Mouse (Mus musculus) fibroblast of lung, adult 2 months (primary cell): ENCODE data around the gene Card11.

Experiments
- DNase-seq: peaks from one replicate; pipeline ENCODE4 v3.0.0-alpha.2; 2011; ENCODE audit warnings: low read depth

Card11 gene

DNA sequence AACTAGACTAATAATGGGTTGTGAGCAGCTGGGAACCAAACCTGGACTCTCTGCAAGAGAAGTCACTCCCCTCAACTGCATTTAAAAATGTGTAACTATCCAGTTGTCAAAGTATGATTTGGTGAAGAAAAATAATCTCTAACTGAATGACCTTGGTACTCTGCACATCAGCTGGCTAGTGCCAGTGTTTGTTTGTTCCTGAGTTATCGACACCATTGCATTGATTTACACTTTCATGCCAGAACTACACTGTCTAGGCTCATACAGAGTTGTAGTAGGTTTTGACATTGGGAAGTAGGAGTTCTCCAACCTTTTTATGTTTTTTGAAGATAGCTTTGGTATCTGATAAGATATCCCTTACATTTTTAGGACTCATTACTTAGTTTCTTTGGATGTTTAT lies 81.9 kb downstream of the Card11 start:
- no peak for DNase-seq

GRCm38 (mm10) chr5:140917807-140918206 lies 82.6 kb downstream of the Card11 start:
- no peak for DNase-seq

- no peak for DNase-seq
Observed at GRCm38 (mm10) chr5:140910841-140911240, 89.5 kb downstream of the Card11 start.

GRCm38 (mm10) chr5:140900866-140901265 lies 99.5 kb downstream of the Card11 start:
- no peak for DNase-seq

DNA sequence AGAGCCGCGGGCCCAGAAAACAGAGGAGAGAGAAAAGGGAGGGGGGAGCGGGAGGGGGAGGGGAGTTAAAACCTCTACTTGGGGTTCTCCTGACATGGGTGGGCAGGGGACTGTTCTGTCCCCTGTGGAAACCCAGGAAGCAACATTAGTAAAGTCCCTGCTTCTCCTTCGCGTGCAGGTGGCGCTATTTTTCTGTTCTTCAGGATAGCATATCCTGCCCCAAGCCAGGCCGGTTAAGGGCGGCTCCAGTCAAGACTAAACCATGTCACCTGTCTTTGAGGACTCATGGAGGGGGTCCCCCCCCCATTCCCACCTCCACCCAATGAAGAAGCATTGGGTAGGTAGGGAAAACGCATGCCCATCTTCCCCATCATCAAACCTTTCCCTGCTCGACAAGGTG lies 109.3 kb downstream of the Card11 start:
- DNase-seq = no peak

DNA sequence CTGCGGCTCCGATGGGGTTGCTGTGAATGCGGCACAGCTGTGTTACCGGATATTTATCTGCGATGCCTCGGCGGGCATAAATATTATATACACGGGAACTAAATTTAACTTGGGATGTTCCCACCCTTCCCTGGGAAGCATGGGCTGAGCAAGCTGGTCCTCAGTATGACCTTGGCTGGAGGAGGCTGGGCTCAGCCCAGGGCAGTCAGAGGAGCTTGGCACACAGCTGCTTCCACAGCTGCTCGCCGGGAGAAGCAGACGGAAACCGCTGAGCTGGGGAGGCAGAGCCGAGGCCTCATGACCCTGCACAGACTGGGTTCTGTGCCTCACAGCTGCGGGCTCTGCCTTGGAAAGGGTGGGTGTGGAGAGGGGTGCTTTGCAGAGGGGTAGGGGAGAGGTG lies 110.3 kb downstream of the Card11 start:
- DNase-seq = no peak

DNA sequence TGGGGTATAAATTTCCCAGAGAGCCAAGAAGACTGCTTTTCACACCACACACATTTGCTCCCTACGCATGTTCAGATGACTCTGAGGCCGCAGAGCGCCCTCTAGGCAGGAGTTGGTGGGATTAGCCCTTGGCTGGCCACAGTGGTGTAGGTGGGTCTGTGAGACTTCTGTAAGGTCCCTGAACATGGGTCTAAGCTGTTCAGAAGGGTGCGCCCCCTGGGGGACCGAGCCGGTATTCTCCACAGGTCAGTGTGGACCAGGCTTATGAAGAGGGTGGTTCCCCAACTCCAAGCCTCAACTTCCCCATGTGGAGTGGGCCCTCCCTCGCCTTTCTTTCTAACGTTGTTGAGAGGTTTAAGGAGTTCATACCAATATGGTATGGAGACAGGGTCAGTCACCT lies 110.8 kb downstream of the Card11 start:
- no peak for DNase-seq

GRCm38 (mm10) chr5:140887871-140888270 lies 112.5 kb downstream of the Card11 start:
- no peak for DNase-seq

- no peak for DNase-seq
Observed at GRCm38 (mm10) chr5:140884966-140885365, 115.4 kb downstream of the Card11 start.

- DNase-seq = no peak
Observed at GRCm38 (mm10) chr5:140882391-140882790, 118.0 kb downstream of the Card11 start.

DNA sequence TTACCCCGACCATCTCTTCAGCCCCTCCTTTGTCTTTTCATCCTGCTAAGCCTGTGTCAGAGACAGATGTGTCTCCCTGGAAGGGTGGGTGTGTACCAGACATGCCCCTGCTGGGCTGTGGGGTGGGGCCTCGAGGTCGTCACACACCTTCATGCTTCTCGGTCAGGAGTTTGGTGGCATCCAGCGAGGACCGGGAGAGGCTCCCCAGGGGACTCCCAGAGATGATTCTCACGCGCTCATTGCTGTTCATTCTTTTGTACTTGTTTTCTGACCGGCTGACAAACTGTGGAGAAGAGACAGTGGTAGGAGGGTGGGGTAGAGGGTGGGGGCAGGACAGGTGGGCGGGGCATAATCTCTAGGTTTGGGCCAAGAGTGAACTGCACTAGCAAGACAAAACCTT lies 120.2 kb downstream of the Card11 start:
- DNase-seq = no peak

DNA sequence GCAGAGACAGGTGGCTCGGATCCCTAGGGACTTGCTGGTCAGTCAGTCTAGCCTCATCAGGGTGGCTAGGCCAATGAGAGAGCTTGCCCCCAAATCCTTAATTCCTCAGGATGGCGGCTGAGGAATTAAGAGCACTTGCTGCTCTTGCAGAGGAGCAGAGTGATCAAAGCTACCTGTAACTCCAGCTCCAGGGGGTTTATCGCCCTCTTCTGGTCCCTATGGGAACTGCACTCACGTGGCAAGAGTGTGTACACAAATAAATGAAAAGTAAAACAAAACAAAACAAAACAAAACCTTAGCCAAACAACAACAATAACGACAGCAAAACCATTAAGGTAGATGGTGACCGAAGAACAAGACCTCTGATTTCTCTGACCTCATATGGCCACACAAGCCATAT lies 121.7 kb downstream of the Card11 start:
- DNase-seq = no peak

DNA sequence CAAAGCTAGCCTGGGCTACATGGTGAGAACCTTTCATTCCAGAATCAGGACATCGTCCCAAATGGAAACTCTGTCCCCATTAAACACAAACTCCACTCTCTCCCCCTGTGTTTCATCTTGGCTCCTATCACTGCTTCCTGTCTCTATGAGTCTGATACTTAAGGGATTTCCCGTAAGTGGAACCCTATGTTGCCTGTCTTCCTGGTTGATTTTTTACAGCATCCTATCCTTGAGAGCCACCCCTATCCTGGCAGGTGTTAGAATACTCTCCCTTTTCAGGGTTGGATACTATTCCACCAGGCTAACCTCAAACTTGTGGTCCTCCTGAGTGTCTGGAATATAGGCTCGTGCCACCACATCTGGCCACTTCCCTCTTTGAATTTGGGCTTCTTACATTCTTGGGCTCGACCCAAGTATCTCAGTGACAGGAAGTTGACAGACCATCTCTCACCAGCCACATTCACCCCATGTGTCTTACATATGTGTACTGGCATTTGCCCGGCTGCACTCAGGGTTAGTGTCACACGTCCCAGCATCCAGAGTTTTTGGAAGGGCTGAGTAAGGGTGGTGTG lies 126.6 kb downstream of the Card11 start:
- DNase-seq = no peak

DNA sequence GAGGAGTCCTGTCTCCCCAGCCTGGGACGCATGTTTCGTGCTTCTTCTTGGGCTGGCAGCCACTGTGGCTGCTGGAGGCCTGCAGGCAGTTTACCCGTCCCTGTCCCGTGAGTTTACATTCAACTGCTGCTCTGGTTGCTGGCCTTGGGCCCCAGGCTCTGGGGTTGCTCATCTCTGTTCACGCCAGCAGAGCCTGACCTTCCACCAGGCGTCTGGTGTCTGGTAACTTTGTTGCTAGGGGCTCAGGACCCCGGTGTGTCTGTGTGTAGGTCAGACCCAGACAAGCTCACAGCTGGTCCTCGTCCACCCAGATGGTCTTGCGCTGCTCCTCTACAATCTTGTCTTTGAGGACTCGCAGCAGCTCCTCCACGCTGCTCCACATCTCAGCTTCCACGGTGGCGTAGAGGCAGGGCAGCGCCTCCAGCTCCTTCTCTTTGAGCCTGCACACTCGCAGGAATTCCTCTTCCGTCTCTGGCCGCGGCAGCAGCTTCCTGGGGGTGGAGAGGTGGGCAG lies 127.3 kb downstream of the Card11 start:
- DNase-seq = no peak

DNA sequence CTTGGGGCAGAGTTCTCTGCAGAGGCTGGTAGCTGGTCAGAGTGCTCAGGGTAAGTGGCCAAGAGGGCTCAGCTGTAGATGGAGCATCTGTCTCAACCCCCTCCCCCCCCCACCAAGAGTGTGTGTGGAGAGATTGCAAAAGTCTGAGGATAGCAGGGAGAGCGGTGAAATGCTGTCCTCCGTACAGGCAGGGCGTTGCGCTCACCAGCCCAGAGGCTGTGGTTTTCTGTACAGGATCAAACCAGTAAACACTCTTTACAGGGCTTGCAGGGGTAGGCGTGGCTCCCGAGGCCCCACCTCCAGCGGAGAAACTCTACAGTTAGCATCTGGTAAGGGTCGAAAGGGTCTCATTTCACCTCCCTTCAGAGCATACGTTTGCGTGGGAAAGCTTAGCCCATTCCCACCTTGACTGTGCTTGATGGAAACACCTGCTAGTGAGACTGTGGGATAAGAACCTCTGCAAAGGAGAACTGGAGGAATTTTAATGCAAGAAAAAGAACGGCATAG lies 127.8 kb downstream of the Card11 start:
- DNase-seq = no peak

DNA sequence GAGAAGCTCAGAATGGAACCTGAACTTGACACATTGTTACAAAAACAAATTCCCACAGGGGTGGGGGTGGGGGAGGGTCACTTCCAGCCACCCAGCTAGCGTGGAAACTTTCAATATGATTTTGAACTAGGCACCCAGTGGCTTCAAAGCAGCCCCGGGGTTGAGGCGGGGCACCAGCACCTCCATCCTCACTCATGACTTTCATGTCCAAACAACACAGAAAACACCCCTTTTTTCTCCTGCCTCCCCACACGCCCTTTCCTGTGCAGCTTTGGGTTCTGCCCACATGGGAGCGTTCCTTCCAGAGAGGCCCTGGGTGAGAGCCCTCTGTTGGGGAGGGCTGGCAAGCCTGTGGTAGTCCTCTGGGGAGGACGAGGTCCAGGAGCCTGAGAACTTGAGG lies 129.1 kb downstream of the Card11 start:
- DNase-seq = no peak

- DNase-seq = no peak
Observed at GRCm38 (mm10) chr5:140869034-140869433, 131.3 kb downstream of the Card11 start.

- DNase-seq = no peak
Observed at GRCm38 (mm10) chr5:140859730-140860129, 140.7 kb downstream of the Card11 start.

DNA sequence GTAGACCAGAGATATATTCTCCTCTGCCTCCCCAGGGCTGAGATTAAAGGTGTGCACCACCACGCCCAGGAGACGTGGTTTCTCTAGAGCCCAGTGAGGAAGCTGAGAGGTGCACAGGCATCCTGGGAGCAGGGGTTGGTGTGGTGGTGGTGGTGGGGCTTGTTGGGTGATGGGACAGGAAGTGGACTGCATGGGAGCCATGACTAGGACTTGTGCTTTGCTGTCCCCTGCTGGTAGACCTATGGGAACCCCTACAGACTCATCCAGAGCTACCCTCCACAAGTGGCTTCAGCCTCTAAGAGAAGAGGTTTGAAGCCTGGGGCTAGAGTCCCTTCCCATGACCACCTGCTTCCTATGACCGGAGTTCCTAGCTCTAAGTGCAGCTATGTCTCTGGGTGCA lies 142.0 kb downstream of the Card11 start:
- DNase-seq = no peak

DNA sequence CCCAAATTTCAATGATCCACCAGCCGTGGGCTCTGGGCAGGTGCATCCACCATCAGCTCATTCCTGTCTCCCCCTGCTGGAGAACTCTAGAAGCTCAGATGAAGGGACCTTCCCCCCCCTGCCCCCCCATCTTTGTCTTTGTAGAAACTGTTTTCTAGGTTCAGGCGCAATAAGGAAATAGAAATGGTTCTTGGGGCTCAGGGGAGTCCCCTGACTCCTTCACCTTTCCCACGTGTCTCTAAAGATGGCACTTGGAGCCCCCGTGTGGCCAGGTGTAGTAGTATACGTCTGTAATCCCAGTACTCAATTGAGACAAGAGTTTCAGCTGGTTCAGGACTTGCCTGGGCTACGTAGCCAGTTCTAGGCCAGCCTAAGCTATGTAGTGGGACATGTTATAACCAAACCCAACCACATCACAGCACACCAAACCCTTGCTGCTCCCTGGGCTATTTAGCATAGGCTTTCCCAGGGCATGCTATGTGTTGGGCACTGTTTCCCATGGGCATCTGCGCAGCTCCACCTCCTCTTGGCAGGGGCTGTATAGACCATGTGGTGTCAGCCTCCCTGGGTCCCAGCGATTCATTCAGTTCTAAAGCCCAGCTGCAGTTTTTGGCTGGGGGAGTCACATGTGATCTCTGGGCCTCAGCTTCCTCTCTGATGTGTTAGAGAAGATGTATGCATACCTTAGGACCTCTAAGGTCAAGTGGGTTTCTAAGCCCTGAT lies 142.8 kb downstream of the Card11 start:
- DNase-seq = no peak

- no peak for DNase-seq
Observed at GRCm38 (mm10) chr5:140855909-140856530, 144.4 kb downstream of the Card11 start.

- DNase-seq = no peak
Observed at GRCm38 (mm10) chr5:140854700-140855099, 145.7 kb downstream of the Card11 start.

- DNase-seq = no peak
Observed at GRCm38 (mm10) chr5:140853723-140854122, 146.7 kb downstream of the Card11 start.
